Mouse (Mus musculus): Measurements from ENCODE around the gene Gm16440. TPM values are rescaled to one million over a fixed set of nuclear protein-coding genes. Genes with fewer than 3 reads are reported as not detected.
A peak's percentile ranks its signal among the peaks of the same experiment; 100 is the strongest.
"Not testable (repeated sequence)": the region's sequence is repeated elsewhere in the genome, so short reads cannot be mapped to it uniquely, and the experiment has no call there.

The Gm16440 gene
- total RNA-seq (2021), result not detected
- long read RNA-seq, experiment 1, result 0 reads
- long read RNA-seq, experiment 2, result 0 reads

- DNase-seq; intact Hi-C loops (cut with DNase I): not testable (repeated sequence)
These were observed at the start of gene Gm16440 for GRCm38 (mm10) chr14:6390219-6390618. Gene Gm16440 (minus strand): TSS chr14:6390319.

GRCm38 (mm10) chr14:6426766-6427165 lies 36.6 kb upstream of the Gm16440 start:
- DNase-seq, result peak; percentile 32 to 40
- intact Hi-C loops (cut with DNase I), result not testable (repeated sequence)

- peak; percentile 5 to 13 for DNase-seq
These were observed 36.2 kb upstream of the Gm16440 start for GRCm38 (mm10) chr14:6426353-6426752.

GRCm38 (mm10) chr14:6412382-6412781 lies 22.3 kb upstream of the Gm16440 start, which contains the start of gene Gm3591:
Gene Gm3591 (minus strand): TSS chr14:6412482.
- intact Hi-C loops (cut with DNase I); DNase-seq: not testable (repeated sequence)

More at GRCm38 (mm10) chr14:6426353-6426752, 36.2 kb upstream of the Gm16440 start:
- intact Hi-C loops (cut with DNase I), result not testable (repeated sequence)

GRCm38 (mm10) chr14:6343578-6343977 lies 46.5 kb downstream of the Gm16440 start, which contains the start of gene Gm3618:
Gene Gm3618 (minus strand): TSS chr14:6343678.
- DNase-seq; intact Hi-C loops (cut with DNase I): not testable (repeated sequence)

Other genes starting within 250 kb of the Gm16440 start
- not detected for gene Gm21560, start 171.0 kb downstream of the Gm16440 start, total RNA-seq (2021)
- gene Gm3411, start 103.1 kb downstream of the Gm16440 start, total RNA-seq (2021), result not detected
- not detected for gene Gm21103, start 85.5 kb downstream of the Gm16440 start, total RNA-seq (2021)
- not detected for gene Gm3618, start 46.6 kb downstream of the Gm16440 start, total RNA-seq (2021)
- not detected for gene Gm3591, start 22.2 kb upstream of the Gm16440 start, total RNA-seq (2021)
- gene Gm3594, start 54.3 kb upstream of the Gm16440 start, total RNA-seq (2021), result not detected
- gene Gm8356, start 147.0 kb upstream of the Gm16440 start, total RNA-seq (2021), result not detected
- gene Gm3629, start 200.3 kb upstream of the Gm16440 start, total RNA-seq (2021), result under 1 TPM in 1 of 2 experiments, not detected in 1; 0.31 TPM
- gene Gm3460, start 232.1 kb upstream of the Gm16440 start, total RNA-seq (2021), result not detected

All from gastrocnemius, postnatal 36 days (tissue).